Mouse (Mus musculus) lung, postnatal 0 days (tissue): ENCODE results near the gene Gjb1.

Source experiments
- CTCF ChIP-seq: IDR thresholded peaks from 2 replicates; pipeline ENCODE4 v1.5.1; 2016; ENCODE audit warnings: antibody characterized with exemption, mild to moderate bottlenecking
- EP300 ChIP-seq: IDR thresholded peaks from 2 replicates; pipeline ENCODE4 v1.6.1; 2016; ENCODE audit warnings: antibody characterized with exemption, mild to moderate bottlenecking, control low read depth

- TF ChIP-seq EP300 = no peak
- no peak for TF ChIP-seq CTCF
These were observed 12.8 kb downstream of the Gjb1 start for GRCm38 (mm10) chrX:101388866-101389537.
